Mouse (Mus musculus) left cerebral cortex, postnatal 14 days (tissue): Measurements from ENCODE around the gene Gatm. TPM values are rescaled to one million over a fixed set of nuclear protein-coding genes. Genes with fewer than 3 reads are reported as not detected.
A peak's percentile ranks its signal among the peaks of the same experiment; 100 is the strongest.

Experiments used
- DNase-seq, 2 experiments: peaks; one replicate each; pipeline ENCODE4 v3.0.0; 2021 to 2022; ENCODE audit warnings: low spot score in 2 of 2, mixed read lengths in 1 of 2
- intact Hi-C: fragments of 180-260 bp; cut with DNase I; formaldehyde crosslinking; loops from one replicate; pipeline ENCODE4 v1.15.1; 2025
- total RNA-seq, 2 experiments: library from RNA; stranded (reverse); gene quantifications; 2 replicates each; pipeline ENCODE4 v1.2.3; 2021

Gatm gene
- total RNA-seq, 2 experiments from 2014 or later: 56.6 to 58.7 TPM

DNA sequence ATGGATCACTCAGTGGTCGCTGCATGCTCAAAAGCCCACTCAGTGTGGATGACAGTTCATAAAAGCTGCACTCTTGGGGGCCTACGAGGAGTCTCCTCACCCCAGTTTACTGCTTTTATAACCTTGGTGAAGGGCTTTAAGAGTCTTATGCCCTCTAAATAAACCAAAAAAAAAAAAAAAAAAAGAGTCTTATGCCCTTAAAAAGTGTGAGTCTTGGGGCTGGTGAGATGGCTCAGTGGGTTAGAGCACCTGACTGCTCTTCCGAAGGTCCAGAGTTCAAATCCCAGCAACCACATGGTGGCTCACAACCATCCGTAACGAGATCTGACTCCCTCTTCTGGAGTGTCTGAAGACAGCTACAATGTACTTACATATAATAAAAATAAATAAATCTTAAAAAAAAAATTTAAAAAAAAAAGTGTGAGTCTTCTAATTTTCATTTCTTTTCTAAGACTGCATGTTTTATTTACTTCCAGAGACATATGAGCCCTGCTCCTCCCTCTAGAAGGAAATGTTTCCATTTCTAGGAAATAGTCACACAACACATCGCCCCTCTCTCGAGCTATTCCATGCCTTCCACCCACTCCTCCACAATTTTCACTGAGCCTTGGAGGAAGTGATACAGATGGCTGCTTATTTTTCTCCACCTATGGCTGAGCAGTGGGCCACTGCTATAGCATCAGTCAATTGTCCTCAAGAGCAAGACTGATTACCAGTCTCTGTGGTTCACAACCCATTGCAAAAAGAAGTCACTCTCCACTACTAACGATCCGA lies 10.4 kb upstream of the Gatm start:
- no peak for DNase-seq
- intact Hi-C loops: loop anchor here (10.0 kb wide), 1 partner anchor 427 kb away; no protein-coding TSS in a partner anchor

GRCm38 (mm10) chr2:122618719-122619118 lies 7.6 kb upstream of the Gatm start:
- intact Hi-C loops: no loop called here
- no peak for DNase-seq

GRCm38 (mm10) chr2:122617792-122618191 lies 6.7 kb upstream of the Gatm start:
- DNase-seq: no peak
- intact Hi-C loops: no loop called here

GRCm38 (mm10) chr2:122616237-122616636 lies 5.1 kb upstream of the Gatm start:
- no peak for DNase-seq
- intact Hi-C loops: no loop called here

DNA sequence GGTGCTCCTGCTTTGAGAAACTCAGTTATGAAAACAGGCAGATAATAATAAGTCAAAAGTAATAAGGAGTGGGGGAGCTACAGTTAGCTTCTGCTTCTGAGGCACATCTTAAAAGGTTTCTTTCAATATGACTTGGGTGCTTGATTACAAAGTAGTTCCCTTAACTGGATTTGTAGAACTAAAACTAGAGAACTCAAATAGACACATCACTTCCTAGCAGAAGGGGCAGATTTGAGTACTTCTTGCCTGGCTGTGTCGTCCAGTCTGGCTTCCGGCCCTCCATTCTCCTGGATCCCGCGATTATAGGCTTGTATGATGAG lies 511 bp upstream of the Gatm start:
- intact Hi-C loops: loop anchor here (5.0 kb wide), 2 partner anchors 39 to 234 kb away; no protein-coding TSS in a partner anchor
- DNase-seq: no peak

GRCm38 (mm10) chr2:122608820-122609219 lies 2.3 kb downstream of the Gatm start:
- intact Hi-C loops: no loop called here
- no peak for DNase-seq

- intact Hi-C loops: no loop called here
- peak in 1 of 2 experiments; percentile 44 for DNase-seq
Observed at GRCm38 (mm10) chr2:122605829-122606228, 5.3 kb downstream of the Gatm start.

GRCm38 (mm10) chr2:122601354-122601753 lies 9.7 kb downstream of the Gatm start:
- intact Hi-C loops: no loop called here
- no peak for DNase-seq

- DNase-seq: no peak
- intact Hi-C loops: no loop called here
Observed at GRCm38 (mm10) chr2:122599736-122600135, 11.4 kb downstream of the Gatm start.

- no peak for DNase-seq
- intact Hi-C loops: no loop called here
Observed at GRCm38 (mm10) chr2:122595461-122595860, 15.6 kb downstream of the Gatm start.

DNA sequence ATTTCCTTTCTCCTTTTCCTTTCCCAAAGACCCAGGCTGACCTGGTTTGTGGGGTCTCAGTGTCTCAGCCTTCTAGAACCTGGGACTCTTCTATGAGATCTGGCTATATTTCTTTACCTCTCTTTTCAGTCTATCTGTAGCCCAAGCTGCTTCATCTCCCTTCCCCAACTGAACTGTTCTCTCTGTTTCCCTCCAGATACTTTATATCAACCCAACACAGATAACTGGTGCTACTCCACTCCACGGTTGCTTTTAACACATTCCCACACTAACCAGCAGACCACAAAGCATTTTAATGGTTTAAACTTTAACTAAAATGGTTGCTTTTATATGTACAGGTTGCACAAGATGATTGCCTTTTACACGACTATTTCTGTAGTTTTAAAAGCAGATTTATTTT lies 19.9 kb downstream of the Gatm start:
- intact Hi-C loops: no loop called here
- DNase-seq: no peak

- intact Hi-C loops: no loop called here
- no peak for DNase-seq
Observed at GRCm38 (mm10) chr2:122590351-122590750, 20.8 kb downstream of the Gatm start.

DNA sequence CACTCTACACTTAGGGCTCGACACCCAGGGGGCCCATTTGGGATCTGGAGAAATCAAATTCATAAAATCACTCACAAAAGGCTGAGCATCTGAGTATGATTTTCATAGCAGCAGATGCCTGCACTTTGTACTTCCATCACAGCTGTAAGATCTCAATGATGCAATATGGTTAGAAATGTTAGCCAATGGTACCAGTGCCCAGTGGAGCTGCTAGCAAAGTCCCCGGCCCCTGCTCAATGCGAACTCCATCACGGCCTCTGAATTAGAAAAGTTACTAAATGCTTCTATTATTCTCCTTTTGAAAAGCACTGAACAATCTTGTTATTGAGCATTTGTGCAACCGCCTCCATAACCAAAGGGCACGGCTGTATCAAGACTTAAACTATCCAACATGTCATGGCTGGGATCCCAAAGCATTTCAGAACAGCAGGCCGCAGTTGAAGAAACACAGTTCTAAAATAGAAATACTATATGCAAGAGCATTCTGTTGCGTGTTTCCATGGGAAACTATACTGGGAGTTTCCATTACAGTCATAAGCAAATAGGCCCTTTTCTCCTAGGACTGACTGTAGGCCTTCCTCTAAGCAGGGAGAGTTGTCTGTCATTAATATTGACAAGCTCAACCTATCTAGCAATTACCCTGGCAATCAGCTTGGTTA lies 23.1 kb downstream of the Gatm start:
- peak in 1 of 2 experiments; percentile 54 for DNase-seq
- intact Hi-C loops: no loop called here

DNA sequence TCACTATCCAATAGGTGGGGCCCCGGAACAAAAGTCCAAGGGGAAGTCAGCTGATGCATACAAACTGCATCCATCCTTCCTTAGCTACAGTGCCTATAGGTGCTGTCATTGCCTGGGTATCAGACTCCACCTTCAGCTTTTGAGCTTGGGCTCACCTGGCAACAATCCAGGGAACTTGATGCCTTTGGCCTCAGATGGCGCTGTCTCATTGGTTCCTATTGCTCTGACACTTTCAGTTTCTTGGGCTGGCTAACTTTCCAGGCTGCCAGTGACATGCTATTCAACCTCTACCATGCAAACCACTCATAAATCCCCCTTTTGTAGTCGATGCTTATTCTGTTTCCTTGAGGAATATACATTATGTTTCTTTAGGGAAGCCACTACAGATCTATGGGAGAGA lies 24.8 kb downstream of the Gatm start:
- no peak for DNase-seq
- intact Hi-C loops: no loop called here

DNA sequence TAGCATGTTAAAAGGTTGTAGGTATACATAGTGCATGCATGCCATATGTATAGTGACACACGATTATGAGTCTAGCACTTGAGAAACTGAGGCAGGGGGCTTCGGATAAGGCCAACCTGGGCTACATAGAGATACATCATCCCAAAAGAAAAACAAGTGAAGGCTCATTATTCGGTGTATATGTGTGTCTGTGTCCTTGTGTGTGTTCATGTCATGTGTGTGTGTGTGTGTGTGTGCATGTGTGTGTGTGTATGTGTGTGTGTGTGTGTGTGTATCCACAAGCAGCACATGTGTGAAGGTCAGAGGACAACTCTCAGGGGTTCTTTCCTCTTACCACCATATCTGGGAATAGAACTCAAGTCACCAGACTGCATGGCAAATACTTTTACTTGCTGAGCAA lies 28.8 kb downstream of the Gatm start:
- no peak for DNase-seq
- intact Hi-C loops: no loop called here

DNA sequence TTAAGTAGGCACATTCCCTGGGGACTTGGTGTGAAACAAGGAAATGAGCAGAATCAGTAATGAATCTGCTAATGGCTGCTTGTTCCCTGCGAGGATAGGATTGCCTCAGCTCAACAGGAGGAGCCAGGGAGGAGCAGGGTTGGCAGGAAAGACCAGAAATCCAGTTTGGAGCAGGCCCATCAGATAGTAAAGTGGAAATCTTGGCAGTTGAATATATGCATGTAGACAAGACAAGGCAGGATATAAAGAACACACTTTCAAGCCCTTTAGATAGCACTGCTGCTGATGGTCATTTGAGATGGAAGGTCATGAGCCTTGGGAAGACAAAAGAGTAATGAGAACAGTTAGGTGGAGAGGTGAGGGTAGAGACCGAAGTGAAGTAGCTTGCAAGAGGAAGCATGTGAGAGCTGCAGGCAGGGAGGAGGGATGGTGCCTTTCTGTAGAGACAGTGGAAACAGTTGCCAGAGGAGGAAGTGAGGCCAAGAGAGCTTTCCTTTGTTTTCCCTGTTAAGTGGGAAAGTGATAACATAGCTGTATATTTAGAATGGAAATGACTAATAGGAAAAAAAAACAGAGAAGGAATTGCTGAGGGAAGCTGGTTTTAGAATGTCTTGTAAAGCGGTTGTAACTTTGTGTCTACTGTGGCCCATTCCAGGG lies 29.6 kb downstream of the Gatm start:
- intact Hi-C loops: no loop called here
- DNase-seq: no peak

- intact Hi-C loops: no loop called here
- DNase-seq: no peak
Observed at GRCm38 (mm10) chr2:122580426-122580825, 30.7 kb downstream of the Gatm start.

- DNase-seq: no peak
- intact Hi-C loops: loop anchor here (10.0 kb wide), 1 partner anchor 177 kb away; no protein-coding TSS in a partner anchor
Observed at GRCm38 (mm10) chr2:122577316-122577715, 33.8 kb downstream of the Gatm start.

- intact Hi-C loops: loop anchor here (10.0 kb wide), 1 partner anchor 179 kb away; no protein-coding TSS in a partner anchor
- DNase-seq: no peak
Observed at GRCm38 (mm10) chr2:122576295-122576694, 34.8 kb downstream of the Gatm start.

DNA sequence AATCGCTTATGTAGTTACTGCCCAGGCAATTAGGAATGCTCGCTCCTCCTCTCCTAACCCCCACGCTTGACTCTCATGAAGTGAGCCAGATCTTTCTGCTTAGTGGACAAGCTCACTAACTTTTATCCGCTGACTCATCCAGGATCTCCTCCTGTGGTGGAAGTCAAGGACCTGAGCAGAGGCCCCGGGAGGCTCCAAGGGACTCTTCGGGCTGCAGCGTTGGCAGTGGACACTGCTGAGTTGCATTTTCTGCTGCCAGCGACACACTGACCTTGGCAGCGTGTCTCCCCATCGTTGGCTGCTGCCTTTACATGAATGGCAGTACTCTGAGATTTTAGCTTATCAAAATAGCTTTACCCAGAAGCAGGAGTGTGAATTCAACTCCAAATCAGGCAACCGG lies 35.6 kb downstream of the Gatm start:
- DNase-seq: no peak
- intact Hi-C loops: loop anchor here (10.0 kb wide), 1 partner anchor 179 kb away; no protein-coding TSS in a partner anchor
